Comparison of ENCODE assay signal across 8 mouse cellular contexts in the genomic region with DNA sequence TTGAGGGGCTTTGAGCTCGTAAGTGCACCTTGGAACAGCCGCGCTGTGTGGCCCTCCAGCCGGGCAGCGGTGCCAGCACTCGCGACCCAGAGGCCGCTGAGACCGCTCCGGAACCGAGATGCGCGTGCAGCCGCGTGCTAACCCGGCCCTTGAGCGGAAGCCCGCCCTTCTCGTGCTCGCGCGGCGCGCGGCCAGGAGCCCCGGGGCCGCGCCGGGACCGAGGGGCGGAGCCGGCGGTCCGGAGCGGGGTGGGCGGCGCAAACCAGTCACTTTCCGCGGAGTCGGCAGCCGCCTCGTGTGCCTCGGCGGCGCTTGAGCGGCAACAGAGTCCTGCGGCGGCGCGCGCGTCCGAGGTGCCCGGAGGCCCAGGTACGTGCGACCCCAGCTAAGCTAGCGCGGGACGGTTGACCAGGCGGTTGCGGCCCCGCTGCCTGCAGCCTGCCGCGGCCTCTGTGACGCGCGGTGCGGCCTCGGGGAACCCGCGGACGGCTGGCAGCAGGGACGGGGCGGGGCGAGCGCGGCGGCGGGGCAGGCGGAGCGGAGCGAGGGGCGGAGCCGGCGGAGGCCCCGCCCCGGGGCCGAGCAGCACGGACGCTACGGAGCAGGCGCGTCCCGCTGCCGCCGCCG. TPM values are rescaled to one million over a fixed set of nuclear protein-coding genes. Genes with fewer than 3 reads are reported as not detected.
DNase-seq lines count a peak whose midpoint lies in the region; ATAC-seq lines count a peak whose summit lies in the region.

A gene (plus strand): TSS at position 269 of the 627 bp plus-strand sequence.

- H3K9me3 ChIP-seq in heart, embryonic 14.5 days (ENCODE audit: control insufficient read depth, low read length) = no peaks in the 10 kb centered on the region
- H3K9me3 ChIP-seq in liver, embryonic 13.5 days (replicated peaks) = no peaks in the 10 kb centered on the region
- no peaks in the 10 kb centered on the region for H3K9me3 ChIP-seq in stomach, embryonic 16.5 days (replicated peaks; ENCODE audit: control insufficient read depth, low read length)

- peak within 1 kb of the TSS; percentile 91 for H3K9ac ChIP-seq in heart, embryonic 14.5 days (ENCODE audit: low read length)
- peak within 1 kb of the TSS; percentile 94 for H3K9ac ChIP-seq in liver, embryonic 13.5 days
- H3K9ac ChIP-seq in stomach, embryonic 16.5 days (ENCODE audit: low read length) = peak within 1 kb of the TSS; percentile 93

- no peaks in the 10 kb centered on the region for H3K27me3 ChIP-seq in heart, embryonic 14.5 days (ENCODE audit: control insufficient read depth, insufficient read depth, low read length)
- H3K27me3 ChIP-seq in liver, embryonic 13.5 days = no peaks in the 10 kb centered on the region
- H3K27me3 ChIP-seq in stomach, embryonic 16.5 days (ENCODE audit: control insufficient read depth, insufficient read depth, low read length) = no peaks in the 10 kb centered on the region

- under 1% methylated on average over 67 of the region's 97 CpGs for WGBS in heart, embryonic 14.5 days
- under 1% methylated on average over 74 of the region's 97 CpGs for whole genome bisulfite sequencing in liver, embryonic 13.5 days (ENCODE audit: insufficient replicate concordance)
- WGBS in stomach, embryonic 16.5 days = under 1% methylated on average over 88 of the region's 97 CpGs

- H3K4me3 ChIP-seq in brown adipose tissue, adult 24 weeks (ENCODE audit: insufficient read depth, low read depth, low read length) = peak within 1 kb of the TSS; percentile 100
- H3K4me3 ChIP-seq in heart, embryonic 14.5 days (ENCODE audit: control insufficient read depth in 1 of 2, insufficient read depth in 1 of 2, low read depth in 1 of 2, low read length in 2 of 2) = peak within 1 kb of the TSS; percentile 89 to 100
- peak within 1 kb of the TSS; percentile 96 for H3K4me3 ChIP-seq in liver, embryonic 13.5 days (replicated peaks)
- peak within 1 kb of the TSS; percentile 87 for H3K4me3 ChIP-seq in stomach, embryonic 16.5 days (replicated peaks; ENCODE audit: low read length)

- peak within 1 kb of the TSS; percentile 88 for H3K27ac ChIP-seq in brown adipose tissue, adult 24 weeks (replicated peaks; ENCODE audit: low read depth, low read length)
- peak within 1 kb of the TSS; percentile 96 to 99 for H3K27ac ChIP-seq in heart, embryonic 14.5 days (replicated peaks in 1 of 2; ENCODE audit: control insufficient read depth in 1 of 2, insufficient read depth in 1 of 2, low read depth in 2 of 2, low read length in 2 of 2)
- H3K27ac ChIP-seq in liver, embryonic 13.5 days = peak within 1 kb of the TSS; percentile 93
- peak within 1 kb of the TSS; percentile 94 for H3K27ac ChIP-seq in stomach, embryonic 16.5 days (ENCODE audit: low read length)

- H3K4me1 ChIP-seq in brown adipose tissue, adult 24 weeks (ENCODE audit: control insufficient read depth, insufficient read depth, insufficient read length, low read length) = peaks cover 17% of the 10 kb centered on the region
- peaks cover 4 to 23% of the 10 kb centered on the region in 2 experiments; a peak in 3 of 4 replicates for H3K4me1 ChIP-seq in heart, embryonic 14.5 days (ENCODE audit: control insufficient read depth in 2 of 2, insufficient read depth in 2 of 2, low read length in 2 of 2)
- peaks cover 54% of the 10 kb centered on the region for H3K4me1 ChIP-seq in liver, embryonic 13.5 days (replicated peaks)
- H3K4me1 ChIP-seq in stomach, embryonic 16.5 days (ENCODE audit: control insufficient read depth, insufficient read depth, low read length) = peaks cover 17% of the 10 kb centered on the region

- DNase-seq in CD4-positive, CD25-positive, alpha-beta regulatory T cell, adult 2 months (ENCODE audit: low read depth, low spot score) = peak; percentile 96
- peak; percentile 72 for DNase-seq in fibroblast of lung, adult 2 months (ENCODE audit: low read depth)
- DNase-seq in kidney, postnatal 14 days = peak; percentile 97
- DNase-seq in liver, embryonic 13.5 days = peak; percentile 89
- peak; percentile 93 for DNase-seq in neural tube, embryonic 10.5 days (ENCODE audit: extremely low spot score, low spot score)

- ATAC-seq in heart, embryonic 14.5 days (ENCODE audit: insufficient number of reproducible peaks, insufficient read depth, low FRiP score, low read depth) = peak; percentile 95
- peak; percentile 93 for ATAC-seq in liver, embryonic 13.5 days (ENCODE audit: low read depth)
- ATAC-seq in stomach, embryonic 16.5 days (ENCODE audit: insufficient read depth, low FRiP score) = peak; percentile 97

- no peaks in the 10 kb centered on the region for H3K36me3 ChIP-seq in heart, embryonic 14.5 days (ENCODE audit: control insufficient read depth, insufficient read depth, low read length)
- peaks cover 10% of the 10 kb centered on the region; the same call in 1 of the 2 replicates for H3K36me3 ChIP-seq in liver, embryonic 13.5 days
- H3K36me3 ChIP-seq in stomach, embryonic 16.5 days (ENCODE audit: control insufficient read depth, insufficient read depth, low read length) = no peaks in the 10 kb centered on the region

- H3K4me2 ChIP-seq in heart, embryonic 14.5 days (ENCODE audit: low read length) = peak within 1 kb of the TSS; percentile 96
- H3K4me2 ChIP-seq in liver, embryonic 13.5 days = peak within 1 kb of the TSS; percentile 99
- peak within 1 kb of the TSS; percentile 94 for H3K4me2 ChIP-seq in stomach, embryonic 16.5 days (ENCODE audit: low read depth, low read length)

RNA-seq across cellular contexts. Expression of the gene that starts here (rescaled TPM):
- 15.1 and 22.6 TPM in 2 replicates for polyA plus RNA-seq in brown adipose tissue, adult 24 weeks (2012; ENCODE audit: insufficient read depth, insufficient read length, missing spikeins)
- 9.1 and 10.1 TPM in 2 replicates for polyA plus RNA-seq in heart, embryonic 14.5 days (2014; fragmentation: Nextera tagmentation; extraction: Ambion mirVana)
- polyA plus RNA-seq in liver, embryonic 13.5 days (2015; fragmentation: Nextera tagmentation; extraction: Ambion mirVana) = 4.0 and 4.3 TPM in 2 replicates
- 5.6 and 5.9 TPM in 2 replicates for polyA plus RNA-seq in stomach, embryonic 16.5 days (2015; fragmentation: Nextera tagmentation; extraction: Ambion mirVana)

Comparison
In these comparisons a context has a peak if more than half of its experiments do, and no peak if none do; other contexts are left out.
1. Peak in every context shown above with its lines: DNase-seq, ATAC-seq, H3K4me3 ChIP-seq and H3K27ac ChIP-seq.